Mouse (Mus musculus): ENCODE measurements around the gene Cbr2. TPM values are rescaled to one million over a fixed set of nuclear protein-coding genes. Genes with fewer than 3 reads are reported as not detected.
"Not testable (repeated sequence)": the region's sequence is repeated elsewhere in the genome, so short reads cannot be mapped to it uniquely, and the experiment has no call there.

Cbr2 gene
- polyA plus RNA-seq, 1 experiment from 2014 or later, result 12.6 TPM

DNA sequence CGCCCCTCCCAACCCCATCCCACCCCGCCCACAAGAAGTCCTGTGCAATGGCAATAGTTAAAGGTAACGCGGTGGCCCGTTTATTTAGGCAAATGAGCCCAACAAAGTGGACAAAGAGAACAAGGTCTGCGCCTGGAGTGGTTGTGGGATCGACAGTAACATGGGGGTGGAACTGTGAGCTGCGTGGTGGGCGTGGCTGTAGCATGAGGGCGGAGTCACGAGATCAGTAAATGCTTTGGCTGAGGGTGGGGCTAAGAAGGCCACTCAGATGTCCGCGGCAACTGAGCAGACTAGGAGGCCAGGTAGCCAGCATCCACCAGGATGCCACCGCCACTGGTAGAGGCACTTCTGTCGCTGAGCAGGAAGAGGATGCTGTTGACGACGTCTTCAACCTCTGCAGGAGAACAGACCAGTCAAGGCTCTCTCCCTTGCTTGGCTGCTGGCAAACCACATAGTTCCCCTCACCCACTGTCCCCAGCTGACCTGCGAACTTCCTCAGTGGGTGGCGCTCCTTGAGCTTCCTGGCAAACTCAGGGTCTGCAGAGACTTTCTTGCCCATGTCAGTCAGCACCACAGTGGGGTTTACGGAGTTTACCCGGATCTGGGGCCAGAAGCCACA lies 2.4 kb downstream of the Cbr2 start:
- not testable (repeated sequence) for H3K9ac ChIP-seq; ATAC-seq (ENCODE audit: insufficient number of reproducible peaks, low FRiP score, low TSS enrichment, low read depth); H3K36me3 ChIP-seq; H3K27ac ChIP-seq; H3K9me3 ChIP-seq; H3K27me3 ChIP-seq
- H3K4me3 ChIP-seq, result peak overlapping the region; percentile 15
- peak overlapping the region; percentile 41 for H3K4me2 ChIP-seq
- peaks cover 39% of the 10 kb centered on the region for H3K4me1 ChIP-seq
- WGBS, result 2% methylated on average over 18 of the region's 21 CpGs

DNA sequence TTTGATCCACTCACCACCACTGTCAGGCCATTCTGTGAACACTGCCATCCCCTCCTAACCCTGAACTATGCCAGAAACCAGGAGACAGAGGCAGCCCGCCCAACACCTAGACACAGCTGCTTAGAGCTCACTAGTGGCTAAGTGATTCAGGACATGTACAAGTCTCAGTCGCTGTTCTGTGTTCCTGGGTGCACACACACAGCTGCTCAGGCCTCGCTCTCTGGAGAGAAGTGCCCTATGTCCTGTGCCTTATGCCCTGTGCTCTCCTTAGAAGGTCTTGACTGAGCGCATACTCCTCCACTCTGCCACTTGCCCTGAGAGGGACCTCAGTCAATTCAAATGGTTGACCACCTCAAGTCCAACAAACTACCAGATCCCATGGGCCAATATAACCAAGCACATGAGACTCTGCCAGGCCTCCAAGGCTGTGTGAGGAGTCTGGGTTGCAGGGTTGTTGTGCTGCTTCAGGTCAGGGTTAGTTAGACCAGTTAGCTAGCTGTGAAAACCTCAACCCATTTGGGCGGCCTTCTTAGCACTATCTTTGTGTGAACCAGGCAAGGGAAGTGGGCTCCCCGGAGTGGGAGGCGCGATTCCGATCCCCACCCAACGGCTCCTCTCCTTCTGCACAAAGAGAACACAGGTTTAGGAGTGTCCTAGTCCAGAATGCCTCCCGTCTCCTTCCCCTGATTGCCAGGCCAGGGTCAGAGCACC lies 3.2 kb downstream of the Cbr2 start:
- Histone ChIP-seq H3K36me3 (peaks cover 6% of the 10 kb centered on the region), H3K4me1 (peaks cover 39% of the 10 kb centered on the region), H3K27ac (no peak overlapping the region), H3K9ac (no peak overlapping the region), H3K4me2 (no peak overlapping the region), H3K27me3 (0 out of 2 replicates have a peak, but pooled peaks cover 2% of the 10 kb centered on the region), H3K9me3 (no peaks in the 10 kb centered on the region), H3K4me3 (no peak overlapping the region)
- WGBS, result 77% methylated on average over 11 of the region's 11 CpGs
- no peak for ATAC-seq (ENCODE audit: insufficient number of reproducible peaks, low FRiP score, low TSS enrichment, low read depth)

DNA sequence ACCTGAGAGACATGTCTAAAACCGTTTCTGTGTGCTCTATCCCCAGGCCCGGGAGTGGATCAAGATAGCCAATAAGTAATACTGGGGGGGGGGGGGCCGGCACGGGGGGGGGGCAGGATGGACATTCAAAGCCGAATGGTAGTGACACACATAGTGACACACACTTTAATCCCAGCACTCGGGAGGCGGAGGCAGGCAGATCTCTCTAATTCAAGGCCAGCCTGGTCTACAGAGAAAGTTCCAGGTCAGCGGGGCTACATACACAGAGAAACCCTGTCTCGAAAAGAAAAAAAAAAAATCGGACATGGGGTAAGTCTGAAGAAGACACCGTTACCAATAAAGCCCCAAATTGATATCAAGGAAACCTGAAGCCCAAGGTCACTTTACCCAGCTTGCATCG lies 4.3 kb downstream of the Cbr2 start:
- Histone ChIP-seq H3K4me2 (no peak overlapping the region), H3K27me3 (0 out of 2 replicates have a peak, but pooled peaks cover 2% of the 10 kb centered on the region), H3K9me3 (no peaks in the 10 kb centered on the region), H3K36me3 (peaks cover 6% of the 10 kb centered on the region), H3K4me1 (peaks cover 32% of the 10 kb centered on the region), H3K4me3 (no peak overlapping the region), H3K27ac (no peak overlapping the region), H3K9ac (no peak overlapping the region)
- 57% methylated on average over 12 of the region's 12 CpGs for WGBS
- ATAC-seq (ENCODE audit: insufficient number of reproducible peaks, low FRiP score, low TSS enrichment, low read depth), result no peak

DNA sequence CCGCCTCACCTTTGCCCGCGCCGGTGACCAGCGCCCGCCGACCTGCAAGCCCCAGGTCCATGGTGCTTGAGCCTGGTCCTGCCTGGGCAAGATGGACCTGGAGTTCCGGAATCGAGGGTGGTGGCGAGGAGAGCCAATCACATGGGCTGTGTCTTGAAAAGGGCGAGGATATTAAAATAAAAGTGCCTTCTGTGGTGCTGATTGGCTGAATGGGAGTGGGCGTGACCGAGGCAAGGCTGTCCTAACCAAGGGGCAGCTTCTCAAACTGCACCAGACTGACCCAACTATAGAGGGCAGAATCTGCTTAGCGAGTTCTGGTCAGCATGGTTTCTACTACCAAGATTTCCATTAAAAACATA lies 4.8 kb downstream of the Cbr2 start, which contains the start of gene Dcxr:
Gene Dcxr, minus strand, starts transcription at position 113 of the 359 bp plus-strand sequence.
- Histone ChIP-seq H3K27ac (no peak within 1 kb of the TSS), H3K4me3 (peak within 1 kb of the TSS; percentile 62), H3K9me3 (no peaks in the 10 kb centered on the region), H3K4me2 (peak within 1 kb of the TSS; percentile 91), H3K27me3 (0 out of 2 replicates have a peak, but pooled peaks cover 2% of the 10 kb centered on the region), H3K9ac (peak within 1 kb of the TSS; percentile 48), H3K36me3 (peaks cover 6% of the 10 kb centered on the region), H3K4me1 (peaks cover 33% of the 10 kb centered on the region)
- peak; percentile 78 for ATAC-seq (ENCODE audit: insufficient number of reproducible peaks, low FRiP score, low TSS enrichment, low read depth)
- under 1% methylated on average over 14 of the region's 14 CpGs for WGBS

DNA sequence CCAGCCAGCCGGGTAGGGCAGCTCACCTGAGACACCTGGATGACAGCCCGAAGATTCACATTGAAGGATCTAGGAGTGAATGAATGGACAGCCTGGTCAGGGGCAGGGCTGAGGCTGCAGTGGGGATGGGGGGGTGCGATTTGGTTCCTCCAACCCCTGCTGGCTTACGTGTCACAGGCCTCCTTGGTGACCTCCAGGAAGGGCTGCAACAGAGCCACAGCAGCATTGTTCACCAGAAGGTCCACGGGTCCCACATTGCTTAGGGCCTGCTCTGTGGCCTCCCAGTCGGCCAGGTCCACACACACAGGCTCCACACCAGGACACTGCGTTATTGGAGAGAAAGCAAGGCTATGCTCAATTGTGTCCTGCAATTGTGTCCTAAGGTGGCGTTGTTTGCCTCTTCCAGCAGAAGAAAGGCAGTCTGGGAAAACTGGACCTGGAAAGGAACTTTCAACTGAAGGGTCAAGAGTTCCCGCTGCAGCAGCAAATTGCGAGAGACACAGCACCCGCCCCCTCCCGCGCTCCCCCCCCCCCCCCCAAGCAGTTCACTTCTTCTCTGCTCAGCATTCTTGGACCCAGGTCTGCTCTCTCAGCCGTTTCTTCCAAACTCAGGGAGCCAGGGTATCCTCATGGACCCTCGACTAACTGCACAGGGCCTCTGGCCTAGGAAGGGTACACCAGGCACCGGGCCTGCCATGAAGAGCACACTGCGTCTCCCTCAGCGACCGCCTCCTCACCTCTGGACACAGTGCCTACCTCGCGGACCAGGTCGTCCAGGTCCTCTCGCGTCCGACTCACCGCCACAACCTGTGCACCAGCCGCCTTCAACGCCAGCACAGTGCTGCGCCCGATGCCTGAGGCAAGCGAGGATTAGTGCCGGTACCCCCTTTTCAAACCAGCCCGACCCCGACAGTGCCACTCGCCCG lies 5.4 kb downstream of the Cbr2 start:
- 0 out of 2 replicates have a peak, but pooled peaks cover 2% of the 10 kb centered on the region for H3K27me3 ChIP-seq
- ATAC-seq (ENCODE audit: insufficient number of reproducible peaks, low FRiP score, low TSS enrichment, low read depth), result peak; percentile 9; the same call in 1 of the 2 replicates
- H3K4me2 ChIP-seq, result peak overlapping the region; percentile 91
- no peak overlapping the region for H3K27ac ChIP-seq
- H3K4me3 ChIP-seq, result peak overlapping the region; percentile 62
- H3K9me3 ChIP-seq, result no peaks in the 10 kb centered on the region
- peaks cover 33% of the 10 kb centered on the region for H3K4me1 ChIP-seq
- WGBS, result 21% methylated on average over 34 of the region's 36 CpGs
- peak overlapping the region; percentile 48 for H3K9ac ChIP-seq
- H3K36me3 ChIP-seq, result peaks cover 6% of the 10 kb centered on the region

DNA sequence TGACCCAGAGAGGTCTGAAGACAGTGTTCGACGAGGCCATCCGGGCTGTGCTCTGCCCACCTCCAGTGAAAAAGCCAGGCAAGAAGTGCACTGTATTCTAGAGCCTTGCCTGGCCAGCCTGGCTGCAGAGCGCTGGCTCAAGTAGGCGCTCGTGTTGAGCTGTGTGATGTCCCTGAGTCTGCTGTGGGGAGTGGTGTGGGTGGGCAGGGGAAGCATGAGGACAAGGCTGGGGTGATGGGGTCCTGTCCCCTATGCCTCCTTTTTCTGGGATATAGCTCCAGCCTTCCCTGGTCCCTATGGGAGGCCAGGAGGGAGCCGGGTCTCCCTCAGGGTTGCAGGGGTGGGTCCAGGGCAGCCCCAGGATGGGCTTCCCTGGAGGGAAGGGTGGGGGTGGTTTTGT lies 8.4 kb downstream of the Cbr2 start:
- Histone ChIP-seq H3K9ac (no peak overlapping the region), H3K4me2 (no peak overlapping the region), H3K36me3 (peaks cover 22% of the 10 kb centered on the region), H3K27ac (no peak overlapping the region), H3K4me3 (no peak overlapping the region), H3K27me3 (no peaks in the 10 kb centered on the region), H3K9me3 (no peaks in the 10 kb centered on the region), H3K4me1 (peaks cover 34% of the 10 kb centered on the region)
- 90% methylated on average over 7 of the region's 7 CpGs for WGBS
- ATAC-seq (ENCODE audit: insufficient number of reproducible peaks, low FRiP score, low TSS enrichment, low read depth), result no peak

DNA sequence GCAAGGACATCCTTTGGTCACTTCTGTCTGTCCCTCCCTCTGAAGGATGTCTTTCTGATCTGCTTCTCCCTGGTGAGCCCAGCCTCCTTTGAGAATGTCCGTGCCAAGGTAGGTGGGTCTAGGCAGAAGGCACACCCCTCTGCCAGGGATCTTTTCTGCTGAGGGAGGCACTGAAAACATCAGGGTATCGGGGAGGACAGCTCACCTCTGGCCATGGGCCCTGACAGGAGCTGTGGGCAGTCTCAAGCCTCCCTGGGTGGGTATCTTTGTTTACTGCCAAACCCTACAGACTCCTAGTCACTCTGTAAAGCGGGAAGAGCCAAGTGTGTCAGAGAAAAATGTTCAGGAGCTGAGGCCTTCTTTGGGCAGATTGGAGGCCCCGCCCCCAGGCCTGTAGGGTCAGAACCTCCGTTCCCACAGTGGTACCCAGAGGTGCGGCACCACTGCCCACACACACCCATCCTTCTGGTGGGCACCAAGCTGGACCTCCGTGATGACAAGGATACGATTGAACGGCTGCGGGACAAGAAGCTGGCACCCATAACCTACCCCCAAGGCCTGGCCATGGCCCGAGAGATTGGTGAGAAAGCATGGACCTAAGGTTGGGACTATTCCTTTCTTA lies 9.0 kb downstream of the Cbr2 start:
- Histone ChIP-seq H3K4me1 (peaks cover 34% of the 10 kb centered on the region), H3K4me2 (0 out of 2 replicates have a peak overlapping the region, but pooled peaks have one; percentile 99), H3K4me3 (no peak overlapping the region), H3K9me3 (no peaks in the 10 kb centered on the region), H3K36me3 (peaks cover 28% of the 10 kb centered on the region), H3K27me3 (no peaks in the 10 kb centered on the region), H3K9ac (no peak overlapping the region), H3K27ac (no peak overlapping the region)
- no peak for ATAC-seq (ENCODE audit: insufficient number of reproducible peaks, low FRiP score, low TSS enrichment, low read depth)
- WGBS, result 83% methylated on average over 11 of the region's 11 CpGs

DNA sequence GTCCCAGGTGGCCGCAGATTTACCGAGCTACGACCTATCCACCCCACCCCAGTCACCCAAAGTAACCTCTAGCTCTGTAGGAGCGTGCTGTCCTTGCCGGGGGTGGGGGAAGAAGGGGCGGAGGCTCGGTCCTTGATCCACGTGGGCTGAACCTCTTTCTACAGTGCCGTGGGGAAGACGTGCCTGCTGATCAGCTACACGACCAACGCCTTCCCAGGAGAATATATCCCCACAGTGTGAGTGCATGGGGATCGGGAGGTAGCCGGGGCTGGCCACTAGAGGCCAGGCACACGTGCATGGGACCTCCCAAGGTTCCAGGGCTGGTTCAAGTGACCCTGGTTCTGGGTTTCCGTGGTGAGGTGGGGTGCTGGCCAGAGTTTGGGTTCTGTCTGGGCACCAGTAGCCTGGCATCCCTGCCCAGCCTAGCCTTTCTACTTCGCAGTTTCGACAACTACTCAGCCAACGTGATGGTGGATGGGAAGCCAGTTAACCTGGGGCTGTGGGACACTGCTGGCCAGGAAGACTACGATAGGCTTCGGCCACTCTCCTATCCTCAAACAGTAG lies 9.8 kb downstream of the Cbr2 start:
- Histone ChIP-seq H3K9ac (peak overlapping the region; percentile 69), H3K9me3 (no peaks in the 10 kb centered on the region), H3K36me3 (peaks cover 35% of the 10 kb centered on the region), H3K27me3 (no peaks in the 10 kb centered on the region), H3K27ac (no peak overlapping the region), H3K4me1 (peaks cover 34% of the 10 kb centered on the region), H3K4me2 (peak overlapping the region; percentile 99), H3K4me3 (peak overlapping the region; percentile 56)
- no peak for ATAC-seq (ENCODE audit: insufficient number of reproducible peaks, low FRiP score, low TSS enrichment, low read depth)
- WGBS, result 19% methylated on average over 21 of the region's 21 CpGs

DNA sequence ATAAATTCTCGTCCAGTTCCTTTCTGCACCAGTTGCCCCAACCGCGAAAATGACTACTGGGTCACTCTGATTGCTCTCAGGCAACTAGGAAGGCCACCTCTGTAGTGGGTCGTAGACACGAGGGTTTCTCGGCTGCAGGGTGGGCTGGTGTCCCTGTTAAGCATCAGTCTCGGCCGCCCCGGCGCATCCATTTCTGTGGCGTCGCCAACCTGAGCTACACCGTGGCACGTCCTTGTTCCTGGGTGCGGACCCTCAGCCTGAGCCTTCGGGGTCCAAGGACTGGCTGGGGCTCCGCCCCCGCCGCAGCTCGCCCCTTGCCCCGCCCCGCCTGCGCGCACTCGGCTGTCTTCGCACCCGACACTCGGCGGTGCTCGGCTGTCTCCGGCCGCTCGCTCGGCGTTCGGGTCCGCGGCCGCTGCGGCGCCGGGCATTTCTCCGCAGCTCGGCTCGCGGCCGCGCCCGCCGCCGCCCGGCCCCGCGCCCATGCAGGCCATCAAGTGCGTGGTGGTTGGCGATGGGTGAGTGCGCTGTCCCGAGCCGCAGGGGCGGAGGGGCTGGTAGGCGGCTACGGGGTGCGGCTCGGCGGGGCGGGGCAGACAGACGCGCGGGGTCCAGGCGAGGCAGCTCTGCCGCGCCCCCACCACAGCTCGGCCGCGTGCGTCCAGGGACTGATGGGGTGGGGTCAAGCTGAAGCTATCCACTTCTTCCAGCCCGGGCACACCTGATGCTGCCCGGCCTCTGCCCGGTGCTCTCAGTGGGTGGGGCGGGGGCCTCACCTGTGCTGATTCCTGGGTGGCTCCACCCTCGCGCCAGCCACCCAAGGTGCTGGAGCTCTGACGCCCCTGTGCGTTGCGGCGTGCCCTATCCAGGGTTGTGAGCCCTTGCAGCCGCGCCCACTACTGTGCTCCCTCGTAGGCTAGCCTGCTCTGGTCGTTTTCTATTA lies 10.5 kb downstream of the Cbr2 start, which contains the start of gene Rac3:
Gene Rac3, plus strand, starts transcription at position 347 of the 943 bp plus-strand sequence.
- peak within 1 kb of the TSS; percentile 54 for H3K27ac ChIP-seq
- H3K9ac ChIP-seq, result peak within 1 kb of the TSS; percentile 69
- H3K4me1 ChIP-seq, result peaks cover 28% of the 10 kb centered on the region
- peaks cover 42% of the 10 kb centered on the region for H3K36me3 ChIP-seq
- under 1% methylated on average over 88 of the region's 90 CpGs for WGBS
- H3K9me3 ChIP-seq, result no peaks in the 10 kb centered on the region
- H3K4me3 ChIP-seq, result peak within 1 kb of the TSS; percentile 56
- H3K4me2 ChIP-seq, result peak within 1 kb of the TSS; percentile 99
- no peaks in the 10 kb centered on the region for H3K27me3 ChIP-seq
- peak; percentile 72 for ATAC-seq (ENCODE audit: insufficient number of reproducible peaks, low FRiP score, low TSS enrichment, low read depth)

DNA sequence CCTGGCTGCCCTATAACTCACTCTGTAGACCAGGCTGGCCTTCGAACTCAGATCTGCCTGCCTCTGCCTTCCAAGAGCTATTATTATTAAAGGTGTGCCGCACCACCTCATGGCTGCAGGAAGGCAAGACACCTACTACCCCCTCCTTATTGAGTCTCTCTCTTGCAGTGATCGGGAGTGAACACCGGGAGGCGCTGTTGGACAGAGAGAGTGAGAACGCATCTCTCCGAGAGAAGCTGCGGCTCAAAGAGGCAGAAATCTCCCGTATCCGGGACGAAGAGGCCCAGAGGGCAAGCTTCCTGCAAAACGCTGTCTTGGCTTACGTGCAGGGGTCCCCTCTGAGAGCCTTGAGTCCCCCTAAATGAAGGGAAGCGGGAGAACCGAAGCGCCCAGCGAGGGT lies 11.5 kb downstream of the Cbr2 start:
- Histone ChIP-seq H3K4me2 (peak overlapping the region; percentile 99), H3K4me3 (peak overlapping the region; percentile 56), H3K27me3 (no peaks in the 10 kb centered on the region), H3K9me3 (no peaks in the 10 kb centered on the region), H3K27ac (peak overlapping the region; percentile 54; the same call in 1 of the 2 replicates), H3K36me3 (peaks cover 49% of the 10 kb centered on the region), H3K9ac (no peak overlapping the region; the same call in 1 of the 2 replicates), H3K4me1 (peaks cover 24% of the 10 kb centered on the region)
- WGBS, result 11% methylated on average over 17 of the region's 17 CpGs
- ATAC-seq (ENCODE audit: insufficient number of reproducible peaks, low FRiP score, low TSS enrichment, low read depth), result no peak

All from limb, embryonic 15.5 days (tissue).